8 mouse cellular contexts compared by ENCODE assay signal in genomic region chr12:71978513-71979352, GRCm38 (mm10).
DNase-seq lines count a peak whose midpoint lies in the region; ATAC-seq lines count a peak whose summit lies in the region.

No protein-coding gene starts in this region.

- ATAC-seq in granulocyte monocyte progenitor cell, adult 5-6 weeks (replicated peaks; ENCODE audit: poor library complexity, severe bottlenecking) = peak; percentile 52
- ATAC-seq in liver, embryonic 12.5 days = peak; percentile 78
- no peak for ATAC-seq in midbrain, embryonic 16.5 days

- H3K9ac ChIP-seq in liver, embryonic 12.5 days = peak overlapping the region; percentile 53
- no peak overlapping the region for H3K9ac ChIP-seq in midbrain, embryonic 16.5 days (ENCODE audit: low read depth, low read length)

- peaks cover 44% of the 10 kb centered on the region for H3K4me1 ChIP-seq in liver, embryonic 12.5 days
- peaks cover 8% of the 10 kb centered on the region for H3K4me1 ChIP-seq in midbrain, embryonic 16.5 days (ENCODE audit: control insufficient read depth, insufficient read depth, low read length)

- peak overlapping the region; percentile 15 for H3K4me3 ChIP-seq in liver, embryonic 12.5 days
- H3K4me3 ChIP-seq in midbrain, embryonic 16.5 days (ENCODE audit: low read depth, low read length) = no peak overlapping the region

- H3K27ac ChIP-seq in liver, embryonic 12.5 days = peak overlapping the region; percentile 70
- no peak overlapping the region for H3K27ac ChIP-seq in midbrain, embryonic 16.5 days (ENCODE audit: low read length)

- H3K27me3 ChIP-seq in liver, embryonic 12.5 days (replicated peaks) = no peaks in the 10 kb centered on the region
- H3K27me3 ChIP-seq in midbrain, embryonic 16.5 days (ENCODE audit: control insufficient read depth, insufficient read depth, low read depth, low read length) = no peaks in the 10 kb centered on the region

- H3K4me2 ChIP-seq in liver, embryonic 12.5 days = peak overlapping the region; percentile 55
- H3K4me2 ChIP-seq in midbrain, embryonic 16.5 days (ENCODE audit: low read length) = no peak overlapping the region

- peak; percentile 60 for DNase-seq in adrenal gland, adult 2 months
- DNase-seq in adrenal gland, adult 18-20 months (ENCODE audit: low spot score in 2 of 2) = no peak
- DNase-seq in adrenal gland, adult 8-10 months = peak; percentile 45
- DNase-seq in right cerebral cortex, adult 2 months (ENCODE audit: low spot score in 2 of 2) = no peak
- no peak for DNase-seq in ovary, adult 18-20 months (ENCODE audit: low spot score)

- peaks cover 95% of the 10 kb centered on the region for H3K36me3 ChIP-seq in liver, embryonic 12.5 days
- H3K36me3 ChIP-seq in midbrain, embryonic 16.5 days (ENCODE audit: control insufficient read depth, insufficient read depth, low read length) = peaks cover 34% of the 10 kb centered on the region

- WGBS in liver, embryonic 12.5 days (ENCODE audit: insufficient replicate concordance) = 36% methylated on average over 12 of the region's 12 CpGs
- 25% methylated on average over 12 of the region's 12 CpGs for WGBS in midbrain, embryonic 16.5 days

- no peaks in the 10 kb centered on the region for H3K9me3 ChIP-seq in liver, embryonic 12.5 days (replicated peaks)
- H3K9me3 ChIP-seq in midbrain, embryonic 16.5 days (replicated peaks; ENCODE audit: control insufficient read depth, low read length, poor library complexity, severe bottlenecking) = no peaks in the 10 kb centered on the region

Comparison
In these comparisons a context has a peak if more than half of its experiments do, and no peak if none do; other contexts are left out.
1. DNase-seq: peak in adrenal gland, adult 2 months (single experiment) and adrenal gland, adult 8-10 months (single experiment); none in adrenal gland, adult 18-20 months (0 of 2), right cerebral cortex, adult 2 months (0 of 2) and ovary, adult 18-20 months (single experiment).